Mouse (Mus musculus) liver, embryonic 14.5 days (tissue): ENCODE results near the gene Vstm2a. TPM values are rescaled to one million over a fixed set of nuclear protein-coding genes. Genes with fewer than 3 reads are reported as not detected.

Experiments used
- ATAC-seq: fragments of 200-750 bp; cut with Nextera tagmentation; 2 replicates; pipeline ENCODE4 v1.8.0; 2017; ENCODE audit warnings: moderate number of reproducible peaks, mild to moderate bottlenecking, moderate library complexity; ENCODE audit not compliant: insufficient read depth
- DNase-seq, 3 experiments: peaks; one replicate each; pipeline ENCODE4 v3.0.0-alpha.2; 2012 to 2013; ENCODE audit warnings: low read depth in 3 of 3, low spot score in 3 of 3
- H3K27ac ChIP-seq: fragments of 300-500 bp; sonication (generic); 2 replicates; pipeline ENCODE4 v1.5.1; 2014; ENCODE audit warnings: moderate library complexity, mild to moderate bottlenecking, control low read depth, inconsistent platforms
- H3K27me3 ChIP-seq: fragments of 300-500 bp; sonication (generic); 2 replicates; pipeline ENCODE4 v1.6.1; 2014; ENCODE audit warnings: mild to moderate bottlenecking, low read length, moderate library complexity; ENCODE audit not compliant: control insufficient read depth, insufficient read depth
- H3K36me3 ChIP-seq: fragments of 300-500 bp; sonication (generic); replicated peaks from 2 replicates; pipeline ENCODE4 v1.6.1; 2014; ENCODE audit warnings: low read depth; ENCODE audit not compliant: control insufficient read depth, insufficient read depth
- H3K4me1 ChIP-seq, 2 experiments: fragments of 200-500 bp in 1 of 2; fragments of 300-500 bp in 1 of 2; sonication (generic) in 1 of 2; replicated peaks; 2 replicates each; pipeline ENCODE4 v1.6.1; 2012 to 2014; ENCODE audit warnings: antibody characterized with exemption in 1 of 2, inconsistent platforms in 1 of 2, low read length in 1 of 2; ENCODE audit not compliant: control insufficient read depth in 2 of 2, insufficient read depth in 2 of 2
- H3K4me2 ChIP-seq: fragments of 300-500 bp; sonication (generic); 2 replicates; pipeline ENCODE4 v1.6.1; 2014; ENCODE audit warnings: low read depth, mild to moderate bottlenecking, control low read depth, moderate library complexity
- H3K4me3 ChIP-seq, 2 experiments: fragments of 200-500 bp in 1 of 2; fragments of 300-500 bp in 1 of 2; sonication (generic) in 1 of 2; 2 replicates each; pipeline ENCODE4 v1.5.1; 2012 to 2014; ENCODE audit warnings: low read depth in 2 of 2, low read length in 2 of 2, mild to moderate bottlenecking in 2 of 2, control low read depth in 1 of 2, inconsistent platforms in 1 of 2, moderate library complexity in 1 of 2; ENCODE audit not compliant: insufficient read depth in 1 of 2
- H3K9ac ChIP-seq: fragments of 300-500 bp; sonication (generic); replicated peaks from 2 replicates; pipeline ENCODE4 v1.6.1; 2014; ENCODE audit warnings: mild to moderate bottlenecking, control low read depth, moderate library complexity
- H3K9me3 ChIP-seq: fragments of 300-500 bp; sonication (generic); 2 replicates; pipeline ENCODE4 v1.6.1; 2016; ENCODE audit warnings: low read length, mixed read lengths; ENCODE audit not compliant: control insufficient read depth
- CTCF ChIP-seq: IDR thresholded peaks from 2 replicates; pipeline ENCODE4 v1.5.1; 2016; ENCODE audit warnings: antibody characterized with exemption, low read depth, control low read depth
- EP300 ChIP-seq: IDR thresholded peaks from 2 replicates; pipeline ENCODE4 v1.6.1; 2016; ENCODE audit warnings: antibody characterized with exemption, low read depth
- WGBS: fragments of 180-500 bp; shearing (Covaris S2); extraction: QIAGEN DNeasy Blood & Tissue Kit; methylation state at CpG from one replicate; pipeline ENCODE4 v1.1.7; 2014; ENCODE audit not compliant: insufficient replicate concordance; 5-methylcytosine and 5-hydroxymethylcytosine counted together
- polyA plus RNA-seq, 2 experiments: library from polyadenylated mRNA; depleted of rRNA in 1 of 2; stranded (reverse) in 1 of 2; unstranded in 1 of 2; fragments of >200 nt; fragmentation: Nextera tagmentation in 1 of 2; extraction: Ambion mirVana in 1 of 2; gene quantifications; 2 replicates each; pipeline versions ENCODE4 v1.2.1 to v1.2.3; 2012 to 2014

The Vstm2a gene
- polyA plus RNA-seq, 2 experiments = 0.02 TPM; not detected in 1

DNA sequence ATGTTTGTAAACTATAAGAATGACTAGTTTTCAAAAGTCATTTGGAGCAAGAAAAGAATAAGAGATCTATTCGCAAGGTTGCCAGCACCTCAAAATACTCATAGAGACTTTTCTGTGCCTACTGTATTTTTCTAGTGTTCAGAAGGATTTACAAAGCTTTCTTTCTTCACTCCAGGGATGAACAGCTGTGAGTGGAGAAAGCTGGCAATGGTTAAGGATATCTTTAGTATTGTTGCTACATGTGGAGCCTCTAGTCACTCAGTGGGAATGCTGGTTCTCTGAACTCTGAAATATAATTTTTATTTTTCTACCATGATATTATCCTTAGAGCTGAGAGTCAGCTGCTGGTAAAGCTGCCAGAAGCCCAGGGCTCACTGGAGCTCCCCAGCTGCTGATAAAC lies 10.9 kb downstream of the Vstm2a start:
- 66% methylated on average over 1 of the region's 1 CpGs for WGBS
- Histone ChIP-seq H3K9me3 (no peaks in the 10 kb centered on the region), H3K9ac (no peak overlapping the region), H3K4me3 (no peak overlapping the region), H3K27ac (no peak overlapping the region), H3K4me1 (no peaks in the 10 kb centered on the region), H3K27me3 (no peaks in the 10 kb centered on the region), H3K36me3 (no peaks in the 10 kb centered on the region), H3K4me2 (no peak overlapping the region)
- TF ChIP-seq EP300 = no peak
- TF ChIP-seq CTCF = no peak
- ATAC-seq = no peak
- DNase-seq = no peak

- ATAC-seq (no peak), DNase-seq (no peak)
- H3K4me2 ChIP-seq = no peak overlapping the region
- H3K36me3 ChIP-seq = no peaks in the 10 kb centered on the region
- no peaks in the 10 kb centered on the region for H3K27me3 ChIP-seq
- no peak overlapping the region for H3K9ac ChIP-seq
- TF ChIP-seq CTCF (no peak), EP300 (no peak)
- WGBS = 52% methylated on average over 1 of the region's 1 CpGs
- H3K4me1 ChIP-seq = no peaks in the 10 kb centered on the region
- H3K27ac ChIP-seq = no peak overlapping the region
- H3K9me3 ChIP-seq = no peaks in the 10 kb centered on the region
- H3K4me3 ChIP-seq = no peak overlapping the region
Observed at GRCm38 (mm10) chr11:16290381-16290780, 32.9 kb downstream of the Vstm2a start.

DNA sequence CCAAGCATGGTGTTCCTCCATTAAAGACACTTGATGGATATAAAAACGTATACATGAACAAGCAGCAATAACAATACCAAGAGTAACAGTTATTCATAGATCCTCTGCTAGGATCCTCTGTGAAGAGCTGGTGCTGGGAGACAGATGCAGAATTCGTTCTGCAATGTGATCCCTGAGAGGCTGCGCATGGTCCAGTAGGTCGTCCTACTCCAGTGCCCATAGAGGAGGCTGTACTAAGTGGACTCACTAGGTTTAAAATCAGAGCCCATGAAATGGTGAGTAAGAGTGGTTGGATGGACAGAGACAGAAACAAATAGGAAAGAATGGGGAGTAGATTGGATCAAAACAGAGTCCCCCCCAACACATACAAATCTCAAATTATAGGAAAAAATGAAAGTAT lies 35.4 kb downstream of the Vstm2a start:
- no peak overlapping the region for H3K4me2 ChIP-seq
- no peak overlapping the region for H3K4me3 ChIP-seq
- no peak overlapping the region for H3K27ac ChIP-seq
- H3K9ac ChIP-seq = no peak overlapping the region
- DNase-seq (no peak), ATAC-seq (no peak)
- no peaks in the 10 kb centered on the region for H3K27me3 ChIP-seq
- H3K4me1 ChIP-seq = no peaks in the 10 kb centered on the region
- WGBS = 62% methylated on average over 4 of the region's 4 CpGs
- no peak for TF ChIP-seq CTCF
- no peak for TF ChIP-seq EP300
- H3K36me3 ChIP-seq = no peaks in the 10 kb centered on the region
- H3K9me3 ChIP-seq = no peaks in the 10 kb centered on the region

DNA sequence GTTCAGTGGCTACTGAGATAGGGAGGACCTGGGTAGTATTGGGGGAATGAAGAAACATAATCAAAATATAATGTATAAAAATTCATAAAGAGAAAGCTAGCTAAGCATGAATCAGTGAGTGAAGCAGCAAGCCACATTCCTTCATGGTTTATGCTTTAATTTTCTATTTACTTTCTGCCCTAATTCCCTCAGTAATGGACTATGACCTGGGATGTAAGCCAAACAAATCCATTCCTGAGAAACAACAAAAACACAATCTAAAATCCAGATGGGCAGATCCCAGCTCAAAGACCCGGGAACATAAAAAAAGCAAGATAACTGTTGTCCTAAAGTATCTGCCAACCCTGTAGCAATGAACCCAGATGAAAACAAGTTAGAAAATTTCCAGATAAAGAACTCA lies 39.0 kb downstream of the Vstm2a start:
- no peak for TF ChIP-seq CTCF
- no peak for TF ChIP-seq EP300
- Histone ChIP-seq H3K4me2 (no peak overlapping the region), H3K36me3 (no peaks in the 10 kb centered on the region), H3K27me3 (no peaks in the 10 kb centered on the region), H3K27ac (no peak overlapping the region), H3K9ac (no peak overlapping the region), H3K4me3 (no peak overlapping the region), H3K9me3 (no peaks in the 10 kb centered on the region), H3K4me1 (no peaks in the 10 kb centered on the region)
- 47% methylated on average over 1 of the region's 1 CpGs for WGBS
- DNase-seq (no peak), ATAC-seq (no peak)

DNA sequence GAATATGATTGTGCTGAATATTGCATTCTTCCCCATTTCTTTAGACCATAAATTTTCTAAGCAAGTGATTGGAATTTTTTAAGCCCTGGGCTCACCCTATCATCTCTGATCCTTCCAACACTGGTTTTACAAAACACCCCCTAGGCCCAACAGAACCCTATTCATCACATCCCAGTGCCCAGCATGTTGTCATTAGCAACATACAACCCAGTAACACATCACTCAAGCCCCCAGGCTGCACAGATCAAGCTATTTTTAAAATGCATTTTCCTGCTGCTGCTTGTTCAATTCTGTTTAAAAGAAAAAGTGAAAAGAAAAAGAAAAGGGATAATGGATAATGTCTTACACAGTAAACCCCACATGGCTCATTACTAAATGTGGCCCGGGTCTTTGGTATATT lies 42.0 kb downstream of the Vstm2a start:
- DNase-seq (no peak), ATAC-seq (no peak)
- Histone ChIP-seq H3K36me3 (no peaks in the 10 kb centered on the region), H3K27ac (no peak overlapping the region), H3K9ac (no peak overlapping the region), H3K4me3 (no peak overlapping the region), H3K27me3 (no peaks in the 10 kb centered on the region), H3K4me2 (no peak overlapping the region), H3K9me3 (no peaks in the 10 kb centered on the region), H3K4me1 (no peaks in the 10 kb centered on the region)
- WGBS = 24% methylated on average over 1 of the region's 1 CpGs
- no peak for TF ChIP-seq CTCF
- TF ChIP-seq EP300 = no peak
